Mouse (Mus musculus) kidney, adult 10 weeks (tissue): ENCODE results near the gene Six5. TPM values are rescaled to one million over a fixed set of nuclear protein-coding genes. Genes with fewer than 3 reads are reported as not detected.

Experiments used
- polyA plus RNA-seq: library from polyadenylated mRNA; stranded (reverse); fragments of 350-450 nt; fragmentation: Illumina TruSeq; extraction: RNeasy Lipid Tissue Mini Kit (QIAGEN cat#74804); gene quantifications from one replicate; pipeline ENCODE4 v1.2.3, GENCODE M21; 2014; ENCODE audit warnings: low read depth, low replicate concordance

The Six5 gene
- 0.57 TPM for polyA plus RNA-seq

GRCm38 (mm10) chr7:19094471-19094825, at the start of gene Six5:
Six5 (plus strand) TSS chr7:19094594.

GRCm38 (mm10) chr7:19054047-19054776, 40.2 kb upstream of the Six5 start, which contains the start of gene Rsph6a:
Rsph6a (plus strand) TSS chr7:19054690.

GRCm38 (mm10) chr7:19075723-19076585, 18.4 kb upstream of the Six5 start, which contains the start of gene Dmwd:
Dmwd (plus strand) TSS chr7:19076227.

GRCm38 (mm10) chr7:19083701-19084100, 10.7 kb upstream of the Six5 start, which contains the start of gene Dmpk:
Dmpk (plus strand) TSS chr7:19083849.

GRCm38 (mm10) chr7:19118028-19118771, 23.8 kb downstream of the Six5 start, which contains the start of gene Gm4969:
Gm4969 (minus strand) TSS chr7:19118368.

GRCm38 (mm10) chr7:19119631-19120429, 25.4 kb downstream of the Six5 start, which contains the start of gene Fbxo46:
Fbxo46 (plus strand) TSS chr7:19119859.

Other genes starting within 250 kb of the Six5 start
- not detected for gene Pglyrp1, start 223.3 kb upstream of the Six5 start, polyA plus RNA-seq
- 0.53 TPM for gene Ccdc61, start 184.2 kb upstream of the Six5 start, polyA plus RNA-seq
- 0.28 TPM for gene Nova2, start 168.7 kb upstream of the Six5 start, polyA plus RNA-seq
- gene Nanos2, start 107.2 kb upstream of the Six5 start, polyA plus RNA-seq, result not detected
- gene Mypop, start 103.3 kb upstream of the Six5 start, polyA plus RNA-seq, result 0.36 TPM
- gene Irf2bp1, start 90.5 kb upstream of the Six5 start, polyA plus RNA-seq, result 0.97 TPM
- not detected for gene Foxa3, start 71.1 kb upstream of the Six5 start, polyA plus RNA-seq
- 4.5 TPM for gene Sympk, start 70.2 kb upstream of the Six5 start, polyA plus RNA-seq
- gene Rsph6a, start 39.9 kb upstream of the Six5 start, polyA plus RNA-seq, result not detected
- 1.1 TPM for gene Dmwd, start 18.4 kb upstream of the Six5 start, polyA plus RNA-seq
- gene Dmpk, start 10.7 kb upstream of the Six5 start, polyA plus RNA-seq, result 0.57 TPM
- gene Gm4969, start 23.8 kb downstream of the Six5 start, polyA plus RNA-seq, result not detected
- 0.36 TPM for gene Fbxo46, start 25.3 kb downstream of the Six5 start, polyA plus RNA-seq
- 5.9 TPM for gene Qpctl, start 54.7 kb downstream of the Six5 start, polyA plus RNA-seq
- gene Snrpd2, start 55.1 kb downstream of the Six5 start, polyA plus RNA-seq, result 0.44 TPM
- not detected for gene Gipr, start 71.5 kb downstream of the Six5 start, polyA plus RNA-seq
- gene Eml2, start 81.8 kb downstream of the Six5 start, polyA plus RNA-seq, result not detected
- gene Gpr4, start 117.9 kb downstream of the Six5 start, polyA plus RNA-seq, result 1.8 TPM
- 12.2 TPM for gene Opa3, start 133.7 kb downstream of the Six5 start, polyA plus RNA-seq
- gene Vasp, start 177.2 kb downstream of the Six5 start, polyA plus RNA-seq, result 16.0 TPM
- gene Ppm1n, start 185.5 kb downstream of the Six5 start, polyA plus RNA-seq, result not detected
- 0.28 TPM for gene Rtn2, start 188.0 kb downstream of the Six5 start, polyA plus RNA-seq
- 0.20 TPM for gene Fosb, start 215.5 kb downstream of the Six5 start, polyA plus RNA-seq